1 mouse cellular context compared by ENCODE assay signal in the genomic region with DNA sequence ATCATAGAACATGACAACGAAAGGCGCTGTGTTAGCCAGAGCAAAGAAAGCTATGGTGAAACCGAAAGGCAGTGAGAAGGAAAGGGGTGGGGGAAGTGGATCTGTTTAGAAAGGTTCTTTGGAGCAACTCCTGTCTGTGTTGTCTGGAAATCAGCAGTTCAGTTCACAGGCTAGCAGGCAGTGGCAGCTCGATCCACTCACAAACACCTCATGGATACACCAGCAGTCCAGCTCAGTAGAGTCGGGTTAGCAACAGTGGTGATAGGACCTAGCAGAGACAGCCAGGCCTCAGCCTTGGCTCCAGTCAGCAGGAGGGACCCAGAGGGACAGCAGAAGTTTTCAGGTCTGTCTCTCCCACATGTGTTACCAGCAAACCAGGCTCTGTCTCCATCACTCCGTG. TPM values are rescaled to one million over a fixed set of nuclear protein-coding genes. Genes with fewer than 3 reads are reported as not detected.
"Had no signal": no experiment of that assay in that cellular context is flagged by ENCODE, and none has a peak within 500 bp of the region (broad histone marks: within the 10 kb centered on the region; RNA-seq: fewer than 3 reads in every experiment).

No protein-coding gene starts in this region.

RNA-seq across cellular contexts. Expression of gene Wasf3, which starts 16.2 kb away (rescaled TPM):
- polyA plus RNA-seq: inflammation-experienced regulatory T-cells, adult 6 months had no signal
